Mouse (Mus musculus) ES-E14 (cell line): ENCODE measurements around the gene Mettl16. TPM values are rescaled to one million over a fixed set of nuclear protein-coding genes. Genes with fewer than 3 reads are reported as not detected.

Source experiments
- DNase-seq: peaks from one replicate; pipeline ENCODE4 v3.0.0-alpha.2; 2013; ENCODE audit warnings: low read depth, low spot score
- H3K27ac ChIP-seq: 2 replicates; pipeline ENCODE4 v1.5.1; 2012; ENCODE audit warnings: low read depth, mild to moderate bottlenecking, low read length, moderate library complexity, mixed read lengths; ENCODE audit not compliant: poor library complexity, insufficient read depth, severe bottlenecking
- H3K36me3 ChIP-seq: 2 replicates; pipeline ENCODE4 v1.6.1; 2012; ENCODE audit warnings: mild to moderate bottlenecking, low read length, moderate library complexity, mixed read lengths; ENCODE audit not compliant: control insufficient read depth, poor library complexity, insufficient read depth, severe bottlenecking
- H3K4me1 ChIP-seq, 2 experiments: fragments of 150-350 bp in 1 of 2; sonication (generic) in 1 of 2; 2 replicates each; pipeline ENCODE4 v1.6.1; 2012; ENCODE audit warnings: low read length in 2 of 2, mild to moderate bottlenecking in 1 of 2, mixed read lengths in 1 of 2; ENCODE audit not compliant: control insufficient read depth in 2 of 2, insufficient read depth in 2 of 2, poor library complexity in 1 of 2
- H3K4me3 ChIP-seq, 2 experiments: fragments of 150-350 bp in 1 of 2; sonication (generic) in 1 of 2; 2 replicates each; pipeline ENCODE4 v1.5.1; 2012; ENCODE audit warnings: low read length in 2 of 2, low read depth in 1 of 2, mild to moderate bottlenecking in 1 of 2, mixed read lengths in 1 of 2; ENCODE audit not compliant: insufficient read depth in 1 of 2, poor library complexity in 1 of 2, severe bottlenecking in 1 of 2
- H3K9ac ChIP-seq: 2 replicates; pipeline ENCODE4 v1.6.1; 2012; ENCODE audit warnings: low read depth, mild to moderate bottlenecking, low read length, mixed read lengths; ENCODE audit not compliant: poor library complexity, insufficient read depth, severe bottlenecking
- H3K9me3 ChIP-seq: fragments of 150-350 bp; sonication (generic); 2 replicates; pipeline ENCODE4 v1.6.1; 2012; ENCODE audit warnings: low read depth, mild to moderate bottlenecking, low read length; ENCODE audit not compliant: control insufficient read depth, insufficient read depth
- CHD2 ChIP-seq: IDR thresholded peaks from 2 replicates; pipeline ENCODE4 v1.6.1; 2014; ENCODE audit warnings: mild to moderate bottlenecking, low read depth, low read length, inconsistent platforms
- HCFC1 ChIP-seq: IDR thresholded peaks from 2 replicates; pipeline ENCODE4 v1.6.1; 2012; ENCODE audit warnings: low read length, inconsistent platforms, borderline replicate concordance; ENCODE audit not compliant: insufficient read depth
- MAFK ChIP-seq: IDR thresholded peaks from 2 replicates; pipeline ENCODE4 v1.6.1; 2014; ENCODE audit warnings: mild to moderate bottlenecking, low read depth, low read length, inconsistent platforms; ENCODE audit not compliant: insufficient read depth
- ZC3H11A ChIP-seq: IDR thresholded peaks from 2 replicates; pipeline ENCODE4 v1.6.1; 2012; ENCODE audit warnings: low read depth, mild to moderate bottlenecking, inconsistent platforms, low read length, borderline replicate concordance
- ZNF384 ChIP-seq: IDR thresholded peaks from 2 replicates; pipeline ENCODE4 v1.6.1; 2012; ENCODE audit warnings: low read depth, low read length, inconsistent platforms
- in situ Hi-C, 2 experiments: fragments of 600-800 bp; cut with MboI; formaldehyde crosslinking; loops; one replicate each; pipeline ENCODE4 v1.15.1; 2025; ENCODE audit warnings: low sequenced_read_pairs in 2 of 2, inconsistent platforms in 1 of 2; ENCODE audit not compliant: unreplicated experiment in 2 of 2
- total RNA-seq: library from RNA; depleted of rRNA; stranded (reverse); fragments of 300-350 nt; gene quantifications from 2 replicates; pipeline ENCODE4 v1.2.3, GENCODE M21; 2012

Gene Mettl16
- total RNA-seq, 1 experiment: 72.7 TPM

- Histone ChIP-seq H3K9ac (peak overlapping the region; percentile 77), H3K4me3 (peak overlapping the region; percentile 72 to 78), H3K9me3 (no peaks in the 10 kb centered on the region), H3K27ac (peak overlapping the region; percentile 86), H3K4me1 (peaks cover 14 to 59% of the 10 kb centered on the region in 2 experiments; a peak in 3 of 4 replicates), H3K36me3 (peaks cover 19% of the 10 kb centered on the region; the same call in 1 of the 2 replicates)
- 0 out of 2 replicates have a peak, but pooled peaks have one; percentile 11 for TF ChIP-seq MAFK
- no peak for TF ChIP-seq HCFC1
- no peak for TF ChIP-seq ZNF384
- peak; percentile 89 for DNase-seq
- in situ Hi-C loops: no loop called here
These were observed 67.8 kb downstream of the Mettl16 start for GRCm38 (mm10) chr11:74838441-74838840.

- no peak for TF ChIP-seq MAFK
- Histone ChIP-seq H3K27ac (no peak overlapping the region; the same call in 1 of the 2 replicates), H3K4me3 (peak overlapping the region in 1 of 2 experiments; percentile 78; a peak in 2 of 4 replicates), H3K4me1 (peaks cover 14 to 56% of the 10 kb centered on the region in 2 experiments; a peak in 3 of 4 replicates), H3K36me3 (peaks cover 21% of the 10 kb centered on the region; the same call in 1 of the 2 replicates), H3K9ac (no peak overlapping the region; the same call in 1 of the 2 replicates), H3K9me3 (no peaks in the 10 kb centered on the region)
- in situ Hi-C loops: no loop called here
- DNase-seq: no peak
These were observed 68.3 kb downstream of the Mettl16 start for GRCm38 (mm10) chr11:74838971-74839370.

GRCm38 (mm10) chr11:74839860-74840715 is 69.5 kb downstream of the Mettl16 start:
- no peak for DNase-seq
- TF ChIP-seq MAFK: no peak
- TF ChIP-seq CHD2: no peak
- no peak for TF ChIP-seq ZC3H11A
- no peak for TF ChIP-seq ZNF384
- TF ChIP-seq HCFC1: no peak
- Histone ChIP-seq H3K9me3 (no peaks in the 10 kb centered on the region), H3K9ac (no peak overlapping the region), H3K27ac (no peak overlapping the region), H3K36me3 (peaks cover 21% of the 10 kb centered on the region; the same call in 1 of the 2 replicates), H3K4me1 (peaks cover 12 to 51% of the 10 kb centered on the region in 2 experiments; a peak in 3 of 4 replicates), H3K4me3 (no peak overlapping the region)
- in situ Hi-C loops: no loop called here

GRCm38 (mm10) chr11:74840739-74841138 is 70.1 kb downstream of the Mettl16 start:
- Histone ChIP-seq H3K4me1 (peaks cover 12 to 50% of the 10 kb centered on the region in 2 experiments; a peak in 3 of 4 replicates), H3K36me3 (peaks cover 21% of the 10 kb centered on the region; the same call in 1 of the 2 replicates), H3K4me3 (no peak overlapping the region), H3K9ac (no peak overlapping the region), H3K27ac (no peak overlapping the region), H3K9me3 (no peaks in the 10 kb centered on the region)
- in situ Hi-C loops: no loop called here
- DNase-seq: no peak
- TF ChIP-seq HCFC1: no peak
- TF ChIP-seq ZC3H11A: no peak
- TF ChIP-seq CHD2: no peak
